Mouse (Mus musculus) CH12.LX (cell line): ENCODE measurements around the gene Olfr1502. TPM values are rescaled to one million over a fixed set of nuclear protein-coding genes. Genes with fewer than 3 reads are reported as not detected.

Experiments
- DNase-seq: peaks from one replicate; pipeline ENCODE4 v3.0.0-alpha.2; 2013; ENCODE audit errors: extremely low read depth
- H3K27ac ChIP-seq: 2 replicates; pipeline ENCODE4 v1.5.1; 2012; ENCODE audit warnings: low read depth, mild to moderate bottlenecking, control low read depth, moderate library complexity; ENCODE audit not compliant: insufficient read depth
- H3K27me3 ChIP-seq: replicated peaks from 2 replicates; pipeline ENCODE3; 2012; ENCODE audit warnings: inconsistent platforms
- H3K36me3 ChIP-seq, 2 experiments: replicated peaks in 1 of 2; 2 replicates each; pipeline versions ENCODE3 to v1.6.1; 2012; ENCODE audit warnings: inconsistent platforms in 1 of 2, low read length in 1 of 2, mild to moderate bottlenecking in 1 of 2, mixed read lengths in 1 of 2, moderate library complexity in 1 of 2; ENCODE audit not compliant: control insufficient read depth in 1 of 2, insufficient read depth in 1 of 2
- H3K4me1 ChIP-seq, 2 experiments: 2 replicates each; pipeline ENCODE4 v1.6.1; 2012; ENCODE audit warnings: inconsistent platforms in 1 of 2, moderate library complexity in 1 of 2; ENCODE audit not compliant: insufficient read depth in 2 of 2, control insufficient read depth in 1 of 2
- H3K4me2 ChIP-seq: 2 replicates; pipeline ENCODE4 v1.6.1; 2012; ENCODE audit warnings: low read depth, mild to moderate bottlenecking, control low read depth; ENCODE audit not compliant: poor library complexity, insufficient read depth, severe bottlenecking
- H3K4me3 ChIP-seq, 3 experiments: fragments of 150-350 bp in 1 of 3; sonication (generic) in 1 of 3; replicated peaks in 1 of 3; 2 replicates each; pipeline versions ENCODE3 to v1.5.1; 2011 to 2012; ENCODE audit warnings: low read depth in 2 of 3, low read length in 2 of 3, mild to moderate bottlenecking in 2 of 3, moderate library complexity in 2 of 3, control low read depth in 1 of 3, improper control_type of control experiment in 1 of 3, inconsistent platforms in 1 of 3, mixed read lengths in 1 of 3; ENCODE audit not compliant: poor library complexity in 1 of 3
- H3K79me2 ChIP-seq: replicated peaks from 2 replicates; pipeline ENCODE4 v1.6.1; 2012; ENCODE audit warnings: mild to moderate bottlenecking, moderate library complexity; ENCODE audit not compliant: control insufficient read depth, poor library complexity, insufficient read depth, severe bottlenecking; ENCODE audit errors: extremely low read depth
- H3K9ac ChIP-seq: 2 replicates; pipeline ENCODE4 v1.6.1; 2012; ENCODE audit warnings: low read depth, mild to moderate bottlenecking, control low read depth, moderate library complexity; ENCODE audit not compliant: insufficient read depth
- H3K9me3 ChIP-seq: replicated peaks from 2 replicates; pipeline ENCODE3; 2012; ENCODE audit warnings: low read length, inconsistent platforms, mixed read lengths
- CHD1 ChIP-seq: IDR thresholded peaks from 2 replicates; pipeline ENCODE4 v1.6.1; 2012; ENCODE audit warnings: low read depth, low read length, improper control_type of control experiment, inconsistent platforms
- CTCF ChIP-seq, 2 experiments: IDR thresholded peaks in 1 of 2; conservative IDR thresholded peaks in 1 of 2; 2 replicates each; pipeline ENCODE4 v1.5.1; 2011 to 2012; ENCODE audit warnings: low read depth in 2 of 2, low read length in 2 of 2, improper control_type of control experiment in 1 of 2, inconsistent platforms in 1 of 2, mild to moderate bottlenecking in 1 of 2, moderate library complexity in 1 of 2
- E2F4 ChIP-seq: IDR thresholded peaks from 2 replicates; pipeline ENCODE4 v1.6.1; 2011; ENCODE audit warnings: low read depth, low read length, improper control_type of control experiment; ENCODE audit not compliant: insufficient replicate concordance
- ELF1 ChIP-seq: IDR thresholded peaks from 2 replicates; pipeline ENCODE4 v1.6.1; 2014; ENCODE audit warnings: low read depth, mild to moderate bottlenecking, inconsistent platforms, low read length, improper control_type of control experiment
- ETS1 ChIP-seq: conservative IDR thresholded peaks from 2 replicates; pipeline ENCODE4 v1.6.1; 2012; ENCODE audit warnings: low read depth, mild to moderate bottlenecking, inconsistent platforms, low read length, improper control_type of control experiment, moderate library complexity
- GABPA ChIP-seq: IDR thresholded peaks from 2 replicates; pipeline ENCODE4 v1.6.1; 2012; ENCODE audit warnings: low read depth, low read length, improper control_type of control experiment, inconsistent platforms; ENCODE audit not compliant: insufficient replicate concordance
- HCFC1 ChIP-seq: IDR thresholded peaks from 2 replicates; pipeline ENCODE4 v1.6.1; 2012; ENCODE audit warnings: low read depth, mild to moderate bottlenecking, inconsistent platforms, low read length, improper control_type of control experiment
- JUN ChIP-seq: IDR thresholded peaks from 2 replicates; pipeline ENCODE4 v1.6.1; 2011; ENCODE audit warnings: low read depth, mild to moderate bottlenecking, low read length, improper control_type of control experiment, moderate library complexity; ENCODE audit not compliant: insufficient read depth
- JUND ChIP-seq: conservative IDR thresholded peaks from 2 replicates; pipeline ENCODE4 v1.6.1; 2011; ENCODE audit warnings: low read depth, low read length, improper control_type of control experiment
- MAZ ChIP-seq: IDR thresholded peaks from 2 replicates; pipeline ENCODE4 v1.6.1; 2012; ENCODE audit warnings: low read depth, mild to moderate bottlenecking, inconsistent platforms, low read length, improper control_type of control experiment, moderate library complexity
- MEF2A ChIP-seq: IDR thresholded peaks from 2 replicates; pipeline ENCODE4 v1.6.1; 2014; ENCODE audit warnings: low read depth, mild to moderate bottlenecking, inconsistent platforms, low read length, improper control_type of control experiment, borderline replicate concordance
- NELFE ChIP-seq: IDR thresholded peaks from 2 replicates; pipeline ENCODE4 v1.6.1; 2011; ENCODE audit warnings: low read depth, low read length, improper control_type of control experiment
- NRF1 ChIP-seq: IDR thresholded peaks from 2 replicates; pipeline ENCODE4 v1.6.1; 2014; ENCODE audit warnings: low read depth, mild to moderate bottlenecking, inconsistent platforms, low read length, improper control_type of control experiment, moderate library complexity
- PAX5 ChIP-seq: IDR thresholded peaks from 2 replicates; pipeline ENCODE4 v1.6.1; 2012; ENCODE audit warnings: low read length, inconsistent platforms, mixed read lengths
- POLR2A ChIP-seq: IDR thresholded peaks from 2 replicates; pipeline ENCODE4 v1.6.1; 2011; ENCODE audit warnings: low read depth, mild to moderate bottlenecking, improper control_type of control experiment, low read length
- RCOR1 ChIP-seq: conservative IDR thresholded peaks from 2 replicates; pipeline ENCODE4 v1.6.1; 2012; ENCODE audit warnings: low read depth, mild to moderate bottlenecking, inconsistent platforms, low read length, improper control_type of control experiment
- SIN3A ChIP-seq: IDR thresholded peaks from 2 replicates; pipeline ENCODE4 v1.6.1; 2012; ENCODE audit warnings: low read length, improper control_type of control experiment, inconsistent platforms
- SMC3 ChIP-seq: IDR thresholded peaks from 2 replicates; pipeline ENCODE4 v1.6.1; 2011; ENCODE audit warnings: low read depth, low read length, improper control_type of control experiment
- TBP ChIP-seq: conservative IDR thresholded peaks from 2 replicates; pipeline ENCODE4 v1.6.1; 2011; ENCODE audit warnings: low read depth, low read length, improper control_type of control experiment
- UBTF ChIP-seq: IDR thresholded peaks from 2 replicates; pipeline ENCODE4 v1.6.1; 2012; ENCODE audit warnings: low read depth, mild to moderate bottlenecking, inconsistent platforms, low read length, improper control_type of control experiment, moderate library complexity
- USF2 ChIP-seq: conservative IDR thresholded peaks from 2 replicates; pipeline ENCODE4 v1.6.1; 2011; ENCODE audit warnings: low read depth, low read length, improper control_type of control experiment
- ZC3H11A ChIP-seq: IDR thresholded peaks from 2 replicates; pipeline ENCODE4 v1.6.1; 2012; ENCODE audit warnings: low read depth, mild to moderate bottlenecking, inconsistent platforms, low read length, improper control_type of control experiment
- ZMIZ1 ChIP-seq: IDR thresholded peaks from 2 replicates; pipeline ENCODE4 v1.6.1; 2012; ENCODE audit warnings: low read depth, mild to moderate bottlenecking, inconsistent platforms, low read length, improper control_type of control experiment
- ZNF384 ChIP-seq: IDR thresholded peaks from 2 replicates; pipeline ENCODE4 v1.6.1; 2012; ENCODE audit warnings: low read depth, low read length, improper control_type of control experiment, inconsistent platforms
- dilution Hi-C: fragments of 300-500 bp; cut with MboI; formaldehyde crosslinking; loops from 2 replicates; pipeline ENCODE4 v1.14.3; 2020; ENCODE audit warnings: low sequenced_read_pairs; ENCODE audit not compliant: extremely low pct_unique_long_range_greater_than_20kb, extremely low pct_ligation_motif_present
- in situ Hi-C: fragments of 300-500 bp; cut with MboI; formaldehyde crosslinking; loops from 3 replicates; pipeline ENCODE4 v1.14.3; 2019; ENCODE audit warnings: low sequenced_read_pairs, low pct_ligation_motif_present, low pct_unique_long_range_greater_than_20kb, mixed read lengths
- polyA plus RNA-seq: library from polyadenylated mRNA; unstranded; fragments of >175 nt; gene quantifications from 2 replicates; pipeline ENCODE4 v1.2.1, GENCODE M21; 2012; ENCODE audit warnings: low read depth; ENCODE audit not compliant: insufficient read length
- total RNA-seq, 2 experiments: library from RNA; depleted of rRNA; stranded (reverse); fragments of 300-350 nt in 1 of 2; fragments of >200 nt in 1 of 2; gene quantifications; 2 replicates each; pipeline ENCODE4 v1.2.3; 2012 to 2014

The Olfr1502 gene
- total and polyA plus RNA-seq, 3 experiments: not detected

GRCm38 (mm10) chr19:13819347-13819746, 42.2 kb upstream of the Olfr1502 start, which contains the start of gene Olfr1499:
Gene Olfr1499, minus strand, starts transcription at chr19:13819447.
- no peak within 1 kb of the TSS for H3K27ac ChIP-seq
- in situ Hi-C loops (no loop called here), dilution Hi-C loops (no loop called here)
- no peak within 1 kb of the TSS for H3K4me3 ChIP-seq
- no peaks in the 10 kb centered on the region for H3K36me3 ChIP-seq
- peaks cover 0 to 5% of the 10 kb centered on the region in 2 experiments; a peak in 1 of 4 replicates for H3K4me1 ChIP-seq
- no peaks in the 10 kb centered on the region for H3K27me3 ChIP-seq
- H3K9me3 ChIP-seq: no peaks in the 10 kb centered on the region
- no peak within 1 kb of the TSS for H3K4me2 ChIP-seq
- DNase-seq: no peak
- no peak within 1 kb of the TSS for H3K9ac ChIP-seq
- no peak for TF ChIP-seq SMC3
- TF ChIP-seq JUN: no peak
- TF ChIP-seq GABPA: no peak
- TF ChIP-seq NRF1: no peak
- TF ChIP-seq TBP: no peak
- TF ChIP-seq HCFC1: no peak
- TF ChIP-seq MEF2A: no peak
- TF ChIP-seq USF2: no peak
- no peak for TF ChIP-seq SIN3A
- no peak for TF ChIP-seq ZNF384
- no peak for TF ChIP-seq UBTF
- no peak for TF ChIP-seq RCOR1
- no peak for TF ChIP-seq ZMIZ1
- TF ChIP-seq ELF1: no peak
- no peak for TF ChIP-seq E2F4
- TF ChIP-seq MAZ: no peak
- no peak for TF ChIP-seq ZC3H11A
- no peak for TF ChIP-seq CTCF (conservative IDR thresholded peaks at IDR 0.05 in 1 of 2, IDR thresholded peaks at IDR 0.05 in 1 of 2; ENCODE audit: low read depth in 2 of 2, low read length in 2 of 2)
- no peaks in the 10 kb centered on the region for H3K79me2 ChIP-seq

- in situ Hi-C loops: no loop called here
- TF ChIP-seq NELFE (no peak), ZMIZ1 (no peak), ETS1 (no peak), JUN (no peak), CHD1 (no peak), JUND (no peak), CTCF (conservative IDR thresholded peaks at IDR 0.05 in 1 of 2, IDR thresholded peaks at IDR 0.05 in 1 of 2; ENCODE audit: low read depth in 2 of 2, low read length in 2 of 2) (no peak), POLR2A (no peak), PAX5 (no peak)
- no peak overlapping the region for H3K27ac ChIP-seq
- H3K79me2 ChIP-seq: no peaks in the 10 kb centered on the region
- H3K36me3 ChIP-seq: no peaks in the 10 kb centered on the region
- no peaks in the 10 kb centered on the region for H3K9me3 ChIP-seq
- peak; percentile 31 for DNase-seq
- H3K4me1 ChIP-seq: peaks cover 0 to 5% of the 10 kb centered on the region in 2 experiments; a peak in 1 of 4 replicates
- no peak overlapping the region for H3K4me3 ChIP-seq
- dilution Hi-C loops: no loop called here
- no peaks in the 10 kb centered on the region for H3K27me3 ChIP-seq
- H3K4me2 ChIP-seq: no peak overlapping the region
- H3K9ac ChIP-seq: no peak overlapping the region
These were observed 40.7 kb upstream of the Olfr1502 start for GRCm38 (mm10) chr19:13820847-13821246.
